Mouse (Mus musculus): ENCODE data around the gene Cd164l2.

The Cd164l2 gene

GRCm38 (mm10) chr4:133220656-133221055, 8.7 kb downstream of the Cd164l2 start:
- DNase-seq (ENCODE audit: extremely low spot score, low spot score) = no peak

DNA sequence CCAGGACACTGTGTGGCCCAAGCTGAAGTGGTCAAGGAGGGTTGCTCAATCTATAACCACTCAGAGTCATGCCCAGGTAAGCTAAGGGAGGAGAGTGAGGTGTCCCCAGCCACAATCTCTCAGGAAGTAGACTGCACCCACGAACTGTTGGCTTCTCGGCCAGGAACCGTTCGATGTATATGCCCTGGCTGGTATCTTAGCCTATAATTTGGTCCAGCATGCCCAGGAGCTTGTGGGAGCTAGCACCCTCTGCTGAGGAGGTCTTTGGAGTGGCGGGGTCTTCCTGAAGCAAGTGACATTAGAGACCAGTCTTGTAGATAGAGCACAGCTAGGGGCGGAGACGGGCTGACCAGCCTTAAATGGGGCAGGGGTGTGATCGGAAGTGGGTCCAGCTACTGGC, 9.8 kb downstream of the Cd164l2 start:
- no peak for DNase-seq (ENCODE audit: extremely low spot score, low spot score)

GRCm38 (mm10) chr4:133223875-133224274, 11.9 kb downstream of the Cd164l2 start:
- DNase-seq (ENCODE audit: extremely low spot score, low spot score) = no peak

- no peak for DNase-seq (ENCODE audit: extremely low spot score, low spot score)
Observed at GRCm38 (mm10) chr4:133226073-133226472, 14.1 kb downstream of the Cd164l2 start.

GRCm38 (mm10) chr4:133227636-133228035, 15.7 kb downstream of the Cd164l2 start:
- no peak for DNase-seq (ENCODE audit: extremely low spot score, low spot score)

GRCm38 (mm10) chr4:133229582-133229981, 17.7 kb downstream of the Cd164l2 start:
- DNase-seq (ENCODE audit: extremely low spot score, low spot score) = no peak

GRCm38 (mm10) chr4:133233285-133233976, 21.5 kb downstream of the Cd164l2 start:
- no peak for DNase-seq (ENCODE audit: extremely low spot score, low spot score)

DNA sequence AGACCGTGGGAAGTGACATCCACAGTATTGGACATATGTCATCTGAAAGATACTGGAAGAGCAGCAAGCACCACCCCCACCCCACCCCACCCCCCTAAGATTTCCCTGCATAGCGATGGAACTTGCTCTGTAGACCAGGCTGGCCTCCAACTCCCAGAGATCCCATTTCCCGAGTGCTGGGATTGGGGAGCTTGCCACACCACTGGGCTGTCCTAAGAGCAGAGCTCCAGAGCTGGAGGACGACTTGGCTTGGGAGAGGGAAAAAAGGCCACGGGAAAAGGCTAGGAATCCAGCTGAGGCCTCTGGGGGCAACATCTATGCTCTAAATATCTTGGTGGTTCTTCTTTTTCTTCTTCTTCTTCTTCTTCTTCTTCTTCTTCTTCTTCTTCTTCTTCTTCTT, 22.8 kb downstream of the Cd164l2 start:
- DNase-seq (ENCODE audit: extremely low spot score, low spot score) = no peak

DNA sequence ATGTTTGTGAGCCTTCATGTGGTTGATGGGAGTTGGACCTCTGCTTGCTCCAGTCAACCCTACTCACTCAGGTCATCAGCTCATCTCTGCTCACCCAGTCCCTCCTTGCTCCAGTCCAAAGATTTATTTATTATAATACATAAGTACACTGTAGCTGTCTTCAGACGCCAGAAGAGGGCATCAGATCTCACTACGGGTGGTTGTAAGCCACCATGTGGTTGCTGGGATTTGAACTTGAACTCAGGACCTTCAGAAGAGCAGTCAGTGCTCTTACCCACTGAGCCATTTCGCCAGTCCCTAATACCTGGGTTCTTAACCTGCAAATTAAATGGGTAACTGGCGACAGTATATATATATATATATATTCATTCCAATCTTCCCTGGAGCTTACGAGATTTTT, 23.5 kb downstream of the Cd164l2 start:
- no peak for DNase-seq (ENCODE audit: extremely low spot score, low spot score)

- no peak for DNase-seq (ENCODE audit: extremely low spot score, low spot score)
Observed at GRCm38 (mm10) chr4:133237911-133238310, 26.0 kb downstream of the Cd164l2 start.

GRCm38 (mm10) chr4:133240490-133240921, 28.6 kb downstream of the Cd164l2 start, which contains the start of gene Map3k6:
Gene Map3k6, plus strand, starts transcription at chr4:133240818.
- peak; percentile 48 for DNase-seq (ENCODE audit: extremely low spot score, low spot score)

GRCm38 (mm10) chr4:133240934-133241908, 29.3 kb downstream of the Cd164l2 start:
- peak; percentile 96 for DNase-seq (ENCODE audit: extremely low spot score, low spot score)

- no peak for DNase-seq (ENCODE audit: extremely low spot score, low spot score)
Observed at GRCm38 (mm10) chr4:133241910-133242309, 30.0 kb downstream of the Cd164l2 start.

GRCm38 (mm10) chr4:133242710-133243109, 30.8 kb downstream of the Cd164l2 start:
- no peak for DNase-seq (ENCODE audit: extremely low spot score, low spot score)

DNA sequence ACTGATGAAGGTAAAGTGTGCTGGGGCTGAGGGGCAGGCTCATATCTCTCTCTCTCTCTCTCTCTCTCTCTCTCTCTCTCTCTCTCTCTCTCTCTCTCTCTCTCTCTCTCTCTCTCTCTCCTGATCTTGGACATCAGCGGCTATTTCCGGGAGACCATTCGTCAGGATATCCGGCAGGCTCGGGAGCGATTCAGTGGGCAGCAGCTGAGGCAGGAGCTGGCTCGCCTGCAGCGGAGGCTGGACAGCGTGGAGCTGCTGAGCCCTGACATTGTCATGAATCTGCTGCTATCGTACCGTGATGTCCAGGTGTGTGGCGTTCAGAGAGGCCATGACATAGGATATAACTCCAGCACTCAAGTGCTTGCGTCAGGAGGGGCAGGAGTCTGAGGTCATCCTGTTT, 31.6 kb downstream of the Cd164l2 start:
- DNase-seq (ENCODE audit: extremely low spot score, low spot score) = no peak

DNA sequence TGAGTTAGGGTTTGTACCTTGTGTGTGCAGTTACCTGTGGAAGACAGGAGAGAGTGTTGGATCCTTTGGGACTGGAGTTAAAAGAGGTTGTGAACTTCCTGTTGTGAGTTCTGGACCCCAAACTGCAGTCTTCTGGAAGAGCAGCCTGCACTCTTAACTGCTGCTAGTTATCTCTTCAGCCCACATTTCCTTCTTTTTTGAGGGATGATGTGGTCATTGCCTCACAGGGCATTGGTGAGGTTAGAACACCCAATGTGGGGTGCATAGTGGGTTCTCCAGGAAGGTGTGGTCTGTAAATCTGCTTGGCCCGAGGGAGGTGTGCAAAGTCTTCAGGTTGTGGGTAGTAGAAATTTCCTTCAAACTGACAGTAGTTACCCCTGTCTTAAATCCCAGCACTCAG, 32.4 kb downstream of the Cd164l2 start:
- DNase-seq (ENCODE audit: extremely low spot score, low spot score) = no peak

DNA sequence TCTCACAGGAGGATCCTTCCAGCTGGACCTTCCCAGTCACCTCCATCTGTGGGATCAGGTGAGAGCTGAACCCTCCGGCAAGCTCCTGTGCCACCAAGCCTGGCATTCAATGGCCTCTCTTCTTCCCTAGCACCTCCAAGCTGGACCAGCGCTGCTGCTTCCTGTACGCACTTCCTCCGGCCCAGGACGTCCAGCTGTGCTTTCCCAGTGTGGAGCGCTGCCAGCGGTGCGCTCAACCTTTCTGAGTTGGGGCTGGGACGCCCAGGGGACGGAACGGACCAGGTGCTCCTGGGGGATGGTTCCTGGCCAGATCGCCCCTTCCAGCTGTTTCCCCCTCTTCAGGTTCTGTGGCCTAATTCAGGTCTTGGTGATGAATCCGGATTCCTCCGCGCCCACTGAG, 35.1 kb downstream of the Cd164l2 start:
- DNase-seq (ENCODE audit: extremely low spot score, low spot score) = no peak

DNA sequence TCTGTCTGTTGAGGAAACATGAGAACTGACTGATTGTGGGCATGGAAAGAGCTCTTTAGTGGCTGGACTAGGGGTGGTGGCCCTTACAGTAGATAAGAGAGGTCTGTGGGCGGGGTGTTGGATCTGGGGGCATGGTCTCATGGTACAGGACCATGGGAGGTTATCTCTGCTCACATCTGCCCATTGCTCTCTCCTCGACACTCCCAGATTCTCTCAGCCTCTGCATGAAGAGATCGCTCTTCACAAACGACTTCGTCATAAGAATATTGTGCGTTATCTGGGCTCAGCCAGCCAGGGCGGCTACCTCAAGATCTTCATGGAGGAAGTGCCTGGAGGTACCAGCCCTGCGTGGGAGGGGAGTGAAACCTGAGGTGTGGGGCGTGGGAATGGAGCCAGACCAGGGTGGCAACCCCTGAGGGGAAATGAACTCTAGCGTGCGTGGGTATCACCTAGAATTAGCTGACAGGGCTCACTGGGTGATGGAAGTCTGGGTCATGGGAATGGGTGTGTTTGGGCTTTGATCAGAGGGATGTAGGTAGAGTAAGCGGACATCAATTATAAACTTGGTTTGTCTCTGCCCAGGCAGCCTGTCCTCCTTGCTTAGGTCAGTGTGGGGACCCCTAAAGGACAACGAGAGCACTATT, 36.0 kb downstream of the Cd164l2 start:
- DNase-seq (ENCODE audit: extremely low spot score, low spot score) = no peak

GRCm38 (mm10) chr4:133250609-133251008, 38.7 kb downstream of the Cd164l2 start:
- peak; percentile 93 for DNase-seq (ENCODE audit: extremely low spot score, low spot score)

DNA sequence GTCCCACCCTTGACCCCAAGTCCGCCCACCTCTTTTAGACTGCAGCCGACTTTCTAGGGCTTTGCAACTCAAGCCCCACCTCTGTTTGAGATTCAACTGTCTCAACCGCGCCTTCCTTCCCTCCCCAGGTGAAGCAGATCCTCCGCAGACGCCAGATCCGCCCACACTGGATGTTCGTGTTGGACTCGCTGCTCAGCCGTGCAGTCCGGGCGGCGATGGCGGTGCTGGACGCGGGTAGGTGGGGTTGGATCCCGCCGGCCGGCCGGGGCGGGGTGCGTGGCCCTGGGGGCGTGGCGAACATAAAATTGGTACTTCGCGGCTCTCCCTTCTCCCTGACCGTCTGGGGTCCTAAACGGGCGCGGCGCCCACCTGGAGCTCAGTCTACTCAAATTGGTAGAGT, 39.3 kb downstream of the Cd164l2 start:
- DNase-seq (ENCODE audit: extremely low spot score, low spot score) = peak; percentile 56

DNA sequence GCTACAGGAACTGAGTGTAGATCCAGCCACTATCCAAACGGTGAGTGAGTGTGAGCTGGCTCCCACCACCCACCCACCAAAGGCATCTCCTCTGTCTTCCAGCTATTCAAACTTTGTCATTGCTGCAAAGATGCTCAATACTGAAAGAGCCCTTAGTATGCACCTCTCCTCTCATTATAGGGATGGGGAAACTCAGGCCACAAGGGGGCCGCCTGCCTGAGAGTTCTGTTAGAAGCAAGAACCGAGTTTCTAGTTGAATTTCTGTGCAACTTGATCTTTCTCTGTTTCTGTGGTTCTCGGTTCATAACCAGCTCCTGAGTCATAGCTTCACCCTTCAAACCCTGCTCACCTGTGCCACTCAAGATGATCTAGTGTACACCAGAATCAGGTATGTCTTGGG, 40.2 kb downstream of the Cd164l2 start:
- no peak for DNase-seq (ENCODE audit: extremely low spot score, low spot score)

GRCm38 (mm10) chr4:133253412-133253811, 41.5 kb downstream of the Cd164l2 start:
- no peak for DNase-seq (ENCODE audit: extremely low spot score, low spot score)
